Mouse (Mus musculus) cortical plate, adult 2 months (tissue): ENCODE measurements at regions not wholly inside any gene's neighbourhood (a gene's known extent, or its start where the extent isn't known, plus 50 kb on each side); places are given as distances from the start of the nearest gene placed in this dataset.

ENCODE experiments used
- CTCF ChIP-seq: fragments of 200-500 bp; IDR thresholded peaks from 2 replicates; pipeline ENCODE4 v1.5.1; 2011; ENCODE audit warnings: mild to moderate bottlenecking, control low read depth, low read length; ENCODE audit not compliant: insufficient read depth; ENCODE audit errors: extremely low read depth
- POLR2A ChIP-seq: fragments of 200-500 bp; IDR thresholded peaks from 2 replicates; pipeline ENCODE4 v1.6.1; 2011; ENCODE audit warnings: mild to moderate bottlenecking, low read length, control low read depth; ENCODE audit not compliant: insufficient read depth; ENCODE audit errors: extremely low read depth

- no peak for TF ChIP-seq CTCF
- TF ChIP-seq POLR2A = no peak
These were observed 151.1 kb downstream of the Srek1 start for GRCm38 (mm10) chr13:103623319-103623718.
